In genomic region chr10:44520189-44520588, GRCm38 (mm10) we compare ENCODE assay signal across 21 mouse cellular contexts.
"Had no signal": no experiment of that assay in that cellular context is flagged by ENCODE, and none has a peak within 500 bp of the region (broad histone marks: within the 10 kb centered on the region; RNA-seq: fewer than 3 reads in every experiment).

No protein-coding gene starts in this region.

- H3K36me3 ChIP-seq: limb, embryonic 10.5 days; limb, embryonic 13.5 days; liver, embryonic 13.5 days; midbrain, embryonic 12.5 days; midbrain, embryonic 15.5 days; neural tube, embryonic 12.5 days; neural tube, embryonic 15.5 days; stomach, embryonic 15.5 days had no signal

- H3K27ac ChIP-seq: kidney, postnatal 0 days; layer of hippocampus, adult 2 months; limb, embryonic 10.5 days; limb, embryonic 13.5 days; liver, embryonic 13.5 days; macrophage; midbrain, embryonic 12.5 days; midbrain, embryonic 15.5 days; neural tube, embryonic 12.5 days; neural tube, embryonic 15.5 days; stomach, embryonic 15.5 days had no signal

- H3K9me3 ChIP-seq: limb, embryonic 10.5 days; limb, embryonic 13.5 days; liver, embryonic 13.5 days; midbrain, embryonic 12.5 days; midbrain, embryonic 15.5 days; neural tube, embryonic 12.5 days; neural tube, embryonic 15.5 days; stomach, embryonic 15.5 days had no signal

- H3K4me3 ChIP-seq: layer of hippocampus, adult 2 months; limb, embryonic 10.5 days; limb, embryonic 13.5 days; liver, embryonic 13.5 days; midbrain, embryonic 12.5 days; midbrain, embryonic 15.5 days; neural tube, embryonic 12.5 days; neural tube, embryonic 15.5 days; stomach, embryonic 15.5 days had no signal

- H3K27me3 ChIP-seq: stomach, embryonic 15.5 days had no signal

- H3K4me1 ChIP-seq: limb, embryonic 13.5 days; liver, embryonic 13.5 days; midbrain, embryonic 12.5 days; midbrain, embryonic 15.5 days; neural tube, embryonic 12.5 days; neural tube, embryonic 15.5 days; stomach, embryonic 15.5 days had no signal

- DNase-seq: kidney, postnatal 25 days; layer of hippocampus, adult 9-11 months; liver; liver, embryonic 13.5 days; lung, adult 2 months; lung, postnatal 14 days; right cerebral cortex, adult 18-20 months; right cerebral cortex, postnatal 14 days; right cerebral cortex, postnatal 4 days; thymus, adult 18-20 months; thymus, postnatal 36 days had no signal

- H3K4me2 ChIP-seq: limb, embryonic 13.5 days; liver, embryonic 13.5 days; midbrain, embryonic 12.5 days; midbrain, embryonic 15.5 days; neural tube, embryonic 12.5 days; neural tube, embryonic 15.5 days; stomach, embryonic 15.5 days had no signal

- H3K9ac ChIP-seq: limb, embryonic 13.5 days; liver, embryonic 13.5 days; midbrain, embryonic 12.5 days; midbrain, embryonic 15.5 days; neural tube, embryonic 12.5 days; neural tube, embryonic 15.5 days; stomach, embryonic 15.5 days had no signal

- ATAC-seq: midbrain, embryonic 15.5 days had no signal
